Mouse (Mus musculus) erythroblast, embryonic 14.5 days (primary cell): ENCODE results near the gene Iars.

Experiments
- GATA1 ChIP-seq: IDR thresholded peaks from 2 replicates; pipeline ENCODE4 v1.6.1; 2012; ENCODE audit warnings: low read length, inconsistent platforms, mixed read lengths
- TAL1 ChIP-seq: IDR thresholded peaks from 3 replicates; pipeline ENCODE4 v1.6.1; 2012; ENCODE audit warnings: low read length, inconsistent platforms, mixed read lengths

DNA sequence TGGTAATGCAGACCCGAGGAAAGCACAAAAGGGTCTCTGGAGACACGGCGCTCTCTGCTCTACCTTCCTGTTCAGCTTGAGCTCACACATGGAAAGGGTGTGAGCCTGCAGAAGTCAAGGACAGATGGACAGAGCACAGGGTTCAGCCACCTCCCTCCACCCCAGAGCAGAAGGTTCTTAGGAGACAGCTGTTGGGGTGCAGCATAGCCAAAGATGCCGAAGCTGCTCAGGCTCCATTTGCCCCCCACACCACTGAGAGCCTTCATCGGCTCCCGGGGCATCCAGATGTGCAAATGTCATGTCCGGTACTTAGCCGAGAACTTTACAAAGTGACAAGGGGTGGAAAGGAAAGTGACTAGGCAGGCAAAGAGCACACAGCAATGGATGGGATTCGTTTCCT lies 74.7 kb downstream of the Iars start:
- TF ChIP-seq GATA1 (no peak), TAL1 (no peak)
